Mouse (Mus musculus) heart, embryonic 16.5 days (tissue): ENCODE measurements around the gene Acsl1. TPM values are rescaled to one million over a fixed set of nuclear protein-coding genes. Genes with fewer than 3 reads are reported as not detected.
A peak's percentile ranks its signal among the peaks of the same experiment; 100 is the strongest.

Experiments used
- ATAC-seq: fragments of 200-750 bp; cut with Nextera tagmentation; replicated peaks from 2 replicates; pipeline ENCODE4 v1.8.0; 2017; ENCODE audit warnings: moderate number of reproducible peaks; ENCODE audit not compliant: insufficient read depth, low FRiP score; ENCODE audit errors: extremely low read depth
- H3K27ac ChIP-seq: fragments of 300-500 bp; sonication (generic); 2 replicates; pipeline ENCODE4 v1.5.1; 2014; ENCODE audit warnings: mild to moderate bottlenecking, low read length, control low read depth, moderate library complexity
- H3K27me3 ChIP-seq: fragments of 300-500 bp; sonication (generic); 2 replicates; pipeline ENCODE4 v1.6.1; 2014; ENCODE audit warnings: low read length, mixed read lengths; ENCODE audit not compliant: control insufficient read depth, insufficient read depth
- H3K36me3 ChIP-seq: fragments of 300-500 bp; sonication (generic); 2 replicates; pipeline ENCODE4 v1.6.1; 2014; ENCODE audit not compliant: control insufficient read depth, insufficient read depth
- H3K4me1 ChIP-seq: fragments of 300-500 bp; sonication (generic); 2 replicates; pipeline ENCODE4 v1.6.1; 2014; ENCODE audit warnings: low read length, mixed read lengths; ENCODE audit not compliant: control insufficient read depth, insufficient read depth
- H3K4me2 ChIP-seq: fragments of 300-500 bp; sonication (generic); 2 replicates; pipeline ENCODE4 v1.6.1; 2014; ENCODE audit warnings: low read depth, mild to moderate bottlenecking, control low read depth, low read length
- H3K4me3 ChIP-seq: fragments of 300-500 bp; sonication (generic); 2 replicates; pipeline ENCODE4 v1.5.1; 2014; ENCODE audit warnings: mild to moderate bottlenecking, control low read depth, low read length
- H3K9ac ChIP-seq: fragments of 300-500 bp; sonication (generic); 2 replicates; pipeline ENCODE4 v1.6.1; 2014; ENCODE audit warnings: low read length, control low read depth
- H3K9me3 ChIP-seq: fragments of 300-500 bp; sonication (generic); replicated peaks from 2 replicates; pipeline ENCODE4 v1.6.1; 2016; ENCODE audit warnings: low read length; ENCODE audit not compliant: control insufficient read depth
- WGBS: fragments of 180-500 bp; shearing (Covaris S2); extraction: QIAGEN DNeasy Blood & Tissue Kit; methylation state at CpG from one replicate; pipeline ENCODE4 v1.1.7; 2014; 5-methylcytosine and 5-hydroxymethylcytosine counted together
- polyA plus RNA-seq: library from polyadenylated mRNA; unstranded; fragments of >200 nt; fragmentation: Nextera tagmentation; extraction: Ambion mirVana; gene quantifications from 2 replicates; pipeline ENCODE4 v1.2.1, GENCODE M21; 2015

The Acsl1 gene
- polyA plus RNA-seq, 1 experiment from 2014 or later = 88.1 TPM

DNA sequence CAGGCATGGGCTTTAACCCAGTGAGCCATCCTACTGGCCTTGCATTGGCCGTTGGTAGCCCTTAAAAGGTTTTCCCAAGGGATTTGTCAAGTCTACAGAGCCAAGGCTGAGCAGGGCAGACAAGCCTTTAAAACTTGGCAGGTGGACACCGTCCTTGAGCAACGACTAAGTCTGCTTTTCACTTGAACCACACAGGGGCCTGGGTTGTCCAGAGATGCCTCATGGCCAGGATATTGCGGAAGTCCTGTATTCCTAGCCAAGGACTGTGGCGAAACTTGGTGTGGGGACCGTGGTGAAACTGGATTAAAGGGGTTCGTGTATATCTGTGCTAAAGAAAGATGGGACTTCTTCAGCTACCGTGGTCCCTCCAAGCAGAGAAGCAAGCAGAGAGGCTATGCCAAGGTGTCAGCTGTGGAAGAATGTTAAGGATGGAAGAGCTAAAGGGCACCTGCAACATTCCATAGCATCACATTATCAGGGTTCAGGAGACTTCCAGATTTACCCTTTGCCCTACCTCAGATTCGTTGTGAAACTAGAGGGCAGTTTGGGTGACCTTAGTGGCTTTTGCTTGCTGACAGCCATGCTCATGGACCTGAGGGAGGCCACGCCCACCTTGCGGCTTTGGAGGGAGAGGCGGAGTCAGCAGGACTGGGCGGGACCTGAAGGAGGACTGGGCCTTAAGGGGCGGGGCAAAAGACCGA lies 596 bp upstream of the Acsl1 start:
- no peak overlapping the region for H3K9ac ChIP-seq
- WGBS = 34% methylated on average over 15 of the region's 15 CpGs
- H3K4me2 ChIP-seq = peak overlapping the region; percentile 92
- ATAC-seq = peak; percentile 8; the same call in 1 of the 2 replicates
- no peaks in the 10 kb centered on the region for H3K9me3 ChIP-seq
- H3K27me3 ChIP-seq = no peaks in the 10 kb centered on the region
- peak overlapping the region; percentile 96 for H3K4me3 ChIP-seq
- peak overlapping the region; percentile 93 for H3K27ac ChIP-seq
- peaks cover 12% of the 10 kb centered on the region for H3K4me1 ChIP-seq
- no peaks in the 10 kb centered on the region for H3K36me3 ChIP-seq

DNA sequence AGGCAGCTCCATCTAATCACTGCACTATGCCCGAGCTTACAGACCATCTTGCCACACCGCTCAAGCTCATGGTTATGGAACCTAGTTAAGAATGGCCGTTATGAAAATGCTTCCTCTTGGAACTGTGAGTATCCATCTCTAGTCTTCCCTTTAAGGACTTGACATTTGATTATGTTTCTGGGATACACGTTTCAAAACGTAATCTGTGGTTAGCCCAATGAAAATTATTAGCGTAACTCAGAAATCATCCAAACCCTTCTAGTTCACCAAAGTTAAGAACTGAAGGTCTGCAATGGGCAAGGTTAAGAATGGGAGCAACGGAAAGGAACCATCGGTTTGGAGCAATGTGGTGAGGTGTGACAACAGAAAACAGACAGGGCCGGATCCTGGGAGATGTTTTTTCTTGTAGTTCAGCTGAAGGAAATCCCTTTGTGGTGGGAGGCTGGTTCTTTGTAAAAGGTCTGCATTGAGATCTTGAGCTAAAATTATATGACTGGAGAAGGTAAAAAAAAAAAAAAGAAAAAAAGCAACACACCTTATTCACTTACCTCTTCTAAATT lies 1.2 kb downstream of the Acsl1 start:
- Histone ChIP-seq H3K36me3 (no peaks in the 10 kb centered on the region), H3K27me3 (no peaks in the 10 kb centered on the region), H3K9me3 (no peaks in the 10 kb centered on the region), H3K4me1 (peaks cover 12% of the 10 kb centered on the region), H3K4me2 (peak overlapping the region; percentile 92), H3K9ac (peak overlapping the region; percentile 95), H3K27ac (no peak overlapping the region), H3K4me3 (peak overlapping the region; percentile 96)
- no peak for ATAC-seq
- 26% methylated on average over 9 of the region's 9 CpGs for WGBS

DNA sequence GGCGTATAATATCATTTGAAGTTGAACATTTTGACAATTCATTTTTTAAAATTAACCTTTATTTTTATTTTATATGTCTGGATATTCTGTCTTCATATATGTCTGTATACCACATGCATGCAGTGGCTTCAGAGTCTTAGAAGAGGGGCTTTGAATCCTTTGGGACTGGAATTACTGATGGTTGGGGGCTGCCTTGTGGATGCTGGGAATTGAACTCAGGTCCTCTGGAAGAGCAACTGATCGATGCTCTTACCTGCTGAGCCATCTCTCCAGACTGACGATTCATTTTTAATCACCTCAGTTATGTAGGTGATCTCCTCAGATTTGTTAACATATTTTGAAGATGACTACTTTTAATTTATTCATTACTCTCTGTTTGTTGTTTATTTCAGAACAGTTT lies 3.3 kb downstream of the Acsl1 start:
- Histone ChIP-seq H3K9me3 (no peaks in the 10 kb centered on the region), H3K36me3 (no peaks in the 10 kb centered on the region), H3K27me3 (no peaks in the 10 kb centered on the region), H3K4me3 (no peak overlapping the region), H3K4me1 (peaks cover 15% of the 10 kb centered on the region), H3K4me2 (no peak overlapping the region), H3K9ac (no peak overlapping the region), H3K27ac (no peak overlapping the region)
- ATAC-seq = no peak
- 86% methylated on average over 3 of the region's 3 CpGs for WGBS

DNA sequence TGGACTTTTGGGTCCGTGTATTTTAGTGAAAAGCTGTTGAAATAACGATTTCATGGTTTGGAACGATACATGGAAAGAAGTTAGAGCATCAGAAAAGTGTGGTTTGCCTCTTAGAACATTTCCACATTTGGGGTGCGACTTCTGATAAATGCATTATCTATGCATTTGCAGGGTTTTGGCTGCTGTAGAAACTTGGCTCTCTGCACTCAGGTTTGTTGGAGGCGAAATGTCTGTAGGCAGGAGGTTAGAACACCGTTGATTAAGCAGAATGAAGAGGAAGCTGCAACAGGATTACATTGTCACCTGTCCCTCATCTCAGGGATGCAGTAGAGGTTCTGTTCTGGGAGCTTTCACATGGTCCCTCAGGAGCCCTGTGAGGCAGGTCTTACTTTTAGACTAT lies 3.8 kb downstream of the Acsl1 start:
- Histone ChIP-seq H3K4me2 (no peak overlapping the region), H3K9ac (no peak overlapping the region), H3K4me3 (no peak overlapping the region), H3K27me3 (no peaks in the 10 kb centered on the region), H3K27ac (no peak overlapping the region), H3K36me3 (no peaks in the 10 kb centered on the region), H3K9me3 (no peaks in the 10 kb centered on the region), H3K4me1 (peaks cover 18% of the 10 kb centered on the region)
- 81% methylated on average over 6 of the region's 6 CpGs for WGBS
- ATAC-seq = no peak

DNA sequence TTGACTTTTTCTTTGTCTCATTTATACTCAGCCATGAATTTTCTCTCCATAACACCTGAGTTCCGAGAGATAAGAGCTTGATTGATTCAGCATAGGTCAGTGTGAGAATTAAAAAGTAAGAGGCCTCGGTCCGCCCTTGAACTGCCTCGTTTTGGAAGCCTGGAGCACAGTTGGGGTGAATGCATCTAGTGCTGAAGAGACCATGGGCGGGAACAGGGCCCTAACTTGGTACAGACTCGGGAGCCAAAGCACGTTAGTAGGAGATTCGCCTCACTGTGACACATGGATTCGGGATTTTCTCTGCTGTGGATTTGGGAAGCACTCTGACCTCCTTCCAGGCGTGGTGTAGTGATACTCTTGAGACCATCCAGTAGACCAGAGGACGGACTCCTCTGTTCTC lies 4.6 kb downstream of the Acsl1 start:
- Histone ChIP-seq H3K4me1 (peaks cover 26% of the 10 kb centered on the region), H3K27ac (no peak overlapping the region), H3K36me3 (no peaks in the 10 kb centered on the region), H3K9me3 (no peaks in the 10 kb centered on the region), H3K4me3 (no peak overlapping the region), H3K4me2 (no peak overlapping the region), H3K27me3 (no peaks in the 10 kb centered on the region), H3K9ac (no peak overlapping the region)
- no peak for ATAC-seq
- 83% methylated on average over 11 of the region's 11 CpGs for WGBS

DNA sequence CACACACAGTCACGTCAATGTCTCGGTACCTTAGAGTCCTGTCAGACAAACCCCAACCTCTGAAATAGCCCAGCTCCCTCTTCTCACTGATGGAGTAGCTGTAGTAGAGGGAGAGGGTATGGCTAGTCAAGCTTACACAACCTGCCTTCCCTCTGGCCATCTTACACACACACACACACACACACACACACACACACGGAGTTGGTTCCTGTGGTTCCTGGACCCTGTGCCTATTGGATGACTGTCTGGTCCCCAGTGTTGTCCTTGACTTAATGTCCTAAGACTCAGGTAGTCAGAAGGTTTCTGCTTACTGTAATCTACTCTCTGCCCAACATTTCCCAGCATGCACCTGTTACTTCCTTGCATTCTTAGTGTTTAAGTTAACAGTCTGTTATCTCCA lies 5.1 kb downstream of the Acsl1 start:
- 95% methylated on average over 3 of the region's 3 CpGs for WGBS
- H3K27ac ChIP-seq = no peak overlapping the region
- no peaks in the 10 kb centered on the region for H3K9me3 ChIP-seq
- H3K4me1 ChIP-seq = peaks cover 28% of the 10 kb centered on the region
- no peaks in the 10 kb centered on the region for H3K27me3 ChIP-seq
- no peak overlapping the region for H3K9ac ChIP-seq
- H3K4me2 ChIP-seq = no peak overlapping the region
- no peak for ATAC-seq
- H3K4me3 ChIP-seq = no peak overlapping the region
- no peaks in the 10 kb centered on the region for H3K36me3 ChIP-seq

DNA sequence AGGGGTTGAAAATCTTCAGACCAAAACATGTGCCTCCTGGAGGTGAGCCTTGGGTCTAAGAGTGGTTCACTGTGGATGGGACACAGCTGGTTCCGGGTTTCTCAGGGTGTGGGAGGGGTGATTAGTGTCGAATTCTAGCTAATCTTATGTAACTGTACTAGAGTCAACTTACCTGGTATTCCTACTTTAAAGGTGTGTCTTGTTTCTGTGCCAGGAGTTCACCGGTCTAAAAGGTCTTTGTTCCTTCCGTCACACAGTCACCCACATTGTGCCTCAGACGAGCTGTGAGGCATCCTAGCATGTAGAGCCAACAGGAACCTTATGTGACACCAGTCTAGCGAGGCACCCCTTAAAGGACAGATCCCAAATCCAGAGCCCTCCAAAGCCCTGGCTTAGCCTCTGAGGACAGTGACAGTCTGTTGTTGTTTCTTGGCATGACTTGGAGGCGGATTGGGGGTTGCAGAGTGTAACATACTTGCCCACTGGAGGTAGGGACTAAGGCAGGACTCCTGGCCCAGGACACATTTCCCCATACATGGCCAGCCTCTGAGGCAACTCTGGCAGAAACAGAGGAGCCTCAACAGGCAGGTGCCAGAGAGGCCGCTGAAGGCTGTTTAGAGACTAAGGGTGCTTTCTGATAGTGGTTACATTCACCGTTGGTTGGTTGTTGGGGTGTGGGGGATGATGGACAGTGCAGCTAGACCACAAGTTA lies 7.1 kb downstream of the Acsl1 start:
- H3K27me3 ChIP-seq = no peaks in the 10 kb centered on the region
- no peak overlapping the region for H3K4me3 ChIP-seq
- no peaks in the 10 kb centered on the region for H3K9me3 ChIP-seq
- no peak overlapping the region for H3K4me2 ChIP-seq
- H3K9ac ChIP-seq = no peak overlapping the region
- ATAC-seq = no peak
- H3K27ac ChIP-seq = no peak overlapping the region
- 76% methylated on average over 9 of the region's 9 CpGs for WGBS
- H3K4me1 ChIP-seq = peaks cover 18% of the 10 kb centered on the region
- 0 out of 2 replicates have a peak, but pooled peaks cover 3% of the 10 kb centered on the region for H3K36me3 ChIP-seq

DNA sequence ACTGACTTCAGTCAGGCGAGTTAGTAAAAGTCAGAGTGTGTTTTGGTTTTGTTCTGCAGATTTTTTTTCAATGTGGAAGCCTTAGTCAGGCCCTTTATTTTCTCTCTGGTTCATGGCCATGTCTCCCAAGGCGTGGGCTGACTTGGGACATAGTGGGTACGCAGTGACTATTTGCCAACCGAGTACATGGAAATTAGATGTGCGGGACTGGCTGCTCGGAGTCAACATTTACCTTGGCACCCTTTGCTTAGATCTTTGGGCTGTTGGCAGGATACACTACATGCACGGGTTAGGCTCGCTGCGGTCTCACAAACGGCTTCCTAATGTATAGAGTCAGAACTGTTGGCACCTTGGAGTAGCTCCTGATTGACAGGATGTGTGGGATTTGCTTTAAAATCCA lies 7.9 kb downstream of the Acsl1 start:
- 71% methylated on average over 10 of the region's 10 CpGs for WGBS
- H3K27me3 ChIP-seq = no peaks in the 10 kb centered on the region
- no peak overlapping the region for H3K27ac ChIP-seq
- 0 out of 2 replicates have a peak, but pooled peaks cover 3% of the 10 kb centered on the region for H3K36me3 ChIP-seq
- peaks cover 16% of the 10 kb centered on the region for H3K4me1 ChIP-seq
- ATAC-seq = no peak
- no peak overlapping the region for H3K4me2 ChIP-seq
- H3K4me3 ChIP-seq = no peak overlapping the region
- H3K9ac ChIP-seq = no peak overlapping the region
- no peaks in the 10 kb centered on the region for H3K9me3 ChIP-seq
